Mouse (Mus musculus) regulatory T cell (primary cell): ENCODE measurements around the gene Disp1.

Experiments
- in situ Hi-C: fragments of 300-600 bp; cut with MboI, MseI; formaldehyde crosslinking; loops from one replicate; pipeline ENCODE4 v1.15.1; 2025; ENCODE audit warnings: high pct_unique_total_duplicates

Gene Disp1

DNA sequence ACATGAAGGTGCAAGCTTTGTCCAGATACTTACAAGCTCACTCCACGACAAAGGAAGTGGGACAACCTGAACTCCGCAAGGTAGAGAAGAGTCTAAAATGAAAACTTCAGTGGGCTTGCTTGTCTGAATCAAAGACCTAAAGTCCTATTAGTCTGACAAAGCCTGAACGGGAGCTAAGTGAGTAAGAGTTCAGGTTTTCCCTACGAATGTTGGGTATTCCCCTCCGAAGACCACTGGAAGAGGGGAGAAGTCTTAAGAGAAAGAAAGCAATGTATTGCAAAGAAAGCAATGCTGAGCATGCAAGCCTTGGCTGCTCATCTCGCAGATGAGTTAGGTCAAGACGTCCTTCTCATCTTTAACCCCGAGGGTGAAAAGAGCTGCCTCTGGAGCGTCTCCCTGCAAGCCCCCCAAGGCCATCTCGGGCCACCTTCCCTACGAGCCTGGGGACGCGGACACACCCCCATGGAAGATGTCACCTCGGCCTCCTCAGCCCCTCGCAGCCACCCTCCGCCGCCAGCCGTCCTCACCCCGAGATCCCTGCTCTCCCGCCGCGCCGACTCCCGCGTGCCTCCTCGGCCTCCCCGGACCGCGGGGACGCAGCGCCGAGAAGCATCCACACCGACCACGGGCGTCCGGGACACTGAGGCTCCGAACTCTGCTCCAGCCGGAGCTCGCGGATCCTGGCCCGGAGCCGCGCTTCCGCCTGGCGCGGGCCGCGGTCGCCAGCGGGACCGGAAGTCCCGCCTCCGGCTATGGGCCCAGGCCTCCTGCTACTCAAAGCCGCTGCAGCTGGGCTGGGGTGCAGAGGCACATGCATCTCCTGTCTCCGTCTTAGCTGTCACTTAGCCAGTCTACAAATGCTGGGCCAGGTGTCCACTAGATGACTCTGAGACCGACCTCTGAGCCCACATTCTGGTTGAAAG, at the start of gene Disp1:
Gene Disp1 (minus strand): TSS at position 727 of the 923 bp plus-strand sequence.
- in situ Hi-C loops: no loop called here

DNA sequence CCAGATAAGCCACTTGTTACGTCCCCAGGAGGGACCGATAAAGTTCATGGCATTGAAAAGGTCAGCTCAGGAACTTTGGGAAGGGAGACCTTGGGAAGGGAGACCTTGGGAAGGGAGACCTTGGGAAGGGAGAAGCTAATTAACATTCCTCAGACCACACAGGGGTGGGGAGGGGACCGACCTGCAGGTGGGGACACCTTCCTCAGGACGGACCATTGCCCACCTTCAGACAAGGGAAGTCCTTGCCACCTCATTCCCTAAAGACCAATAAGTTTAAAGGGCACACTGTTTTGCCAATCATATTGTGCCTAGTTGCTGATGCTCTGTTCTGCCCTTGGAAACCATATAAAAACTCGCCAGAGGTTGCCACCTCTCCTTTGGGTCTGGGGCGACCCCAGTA, 46.3 kb upstream of the Disp1 start:
- in situ Hi-C loops: no loop called here

DNA sequence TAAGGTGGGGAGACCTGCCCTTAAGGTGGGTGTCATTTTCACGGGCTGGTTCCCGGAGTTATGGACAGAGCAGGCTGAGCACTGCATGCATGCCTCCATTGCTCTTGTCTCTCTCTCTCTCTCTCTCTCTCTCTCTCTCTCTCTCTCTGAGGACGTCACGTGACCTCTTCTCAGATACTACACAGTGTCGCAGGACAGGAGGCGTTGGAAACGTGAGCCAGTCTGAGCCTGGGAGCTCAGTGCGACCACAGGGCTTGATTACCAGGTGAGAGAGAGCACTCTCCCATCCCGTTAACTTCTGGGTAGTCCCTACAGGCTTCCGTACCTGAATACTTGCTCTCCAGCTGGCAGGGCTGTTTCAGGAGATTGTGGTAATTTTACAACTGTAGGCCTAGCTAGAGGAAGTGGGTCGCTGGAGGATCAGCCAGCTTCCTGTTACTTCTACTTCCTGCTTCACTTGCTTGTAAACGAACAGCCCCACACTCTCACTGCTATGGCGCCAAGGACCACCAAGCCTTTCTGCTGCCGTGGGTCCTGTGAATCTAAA, 44.7 kb upstream of the Disp1 start:
- in situ Hi-C loops: no loop called here

DNA sequence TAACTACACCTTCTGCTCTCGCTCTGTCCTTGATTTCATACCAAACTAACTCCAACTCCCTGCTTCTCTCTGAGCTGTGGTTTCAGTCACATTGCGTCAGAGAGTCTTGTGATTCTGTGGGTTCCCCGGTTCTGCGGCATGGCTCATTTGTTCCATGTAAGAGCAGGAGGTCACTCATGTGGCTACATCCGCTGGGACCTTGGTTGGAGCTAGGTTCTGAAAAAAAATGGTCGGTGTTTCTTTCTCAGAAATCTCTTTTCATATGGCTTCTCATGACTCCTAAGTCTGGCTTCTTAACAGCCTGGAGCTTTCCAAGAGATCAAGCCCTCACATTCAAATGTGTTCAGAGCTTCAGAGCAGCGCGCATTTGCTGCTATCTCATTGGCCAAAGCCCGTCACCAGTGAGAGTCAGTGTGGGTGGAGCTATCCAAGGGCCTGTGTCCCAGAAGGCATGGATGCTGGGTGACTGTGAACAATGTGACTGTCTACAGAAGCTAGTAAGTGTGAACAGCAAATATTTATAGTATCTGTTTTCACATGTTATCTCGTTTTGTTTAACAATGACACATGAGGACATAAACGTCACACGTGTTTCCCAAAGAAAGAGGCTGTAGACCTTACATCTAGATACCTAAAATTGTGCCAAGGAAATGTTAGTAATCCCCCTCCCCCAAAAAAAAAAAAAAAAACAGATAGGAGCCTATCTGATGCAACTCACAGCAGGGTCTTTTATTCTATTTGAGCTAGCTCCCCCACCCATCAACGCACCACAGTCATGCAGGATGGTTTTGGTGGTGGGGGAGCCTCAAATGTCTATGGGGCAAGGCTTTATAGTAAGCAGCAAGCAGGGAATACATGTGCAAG, 43.1 kb upstream of the Disp1 start:
- in situ Hi-C loops: no loop called here

DNA sequence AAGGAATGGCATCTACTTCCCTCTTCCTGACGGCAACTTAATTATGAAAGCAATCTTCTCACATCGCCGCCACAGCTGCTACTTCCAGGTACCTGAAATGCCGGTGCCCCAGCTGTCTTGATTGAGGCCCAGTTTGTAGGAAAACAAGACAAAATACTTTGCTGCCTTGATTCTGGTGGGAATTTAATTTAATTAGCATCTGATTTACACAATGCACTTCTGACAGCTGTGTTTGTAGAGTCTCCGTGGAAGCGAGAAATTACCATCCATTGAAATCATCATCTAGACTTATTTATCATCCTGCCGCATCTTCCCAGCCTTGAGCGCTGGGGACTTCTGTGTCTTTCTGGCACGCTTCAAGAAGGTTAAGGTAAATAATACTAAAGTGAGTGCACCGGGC, 31.3 kb upstream of the Disp1 start:
- in situ Hi-C loops: no loop called here

DNA sequence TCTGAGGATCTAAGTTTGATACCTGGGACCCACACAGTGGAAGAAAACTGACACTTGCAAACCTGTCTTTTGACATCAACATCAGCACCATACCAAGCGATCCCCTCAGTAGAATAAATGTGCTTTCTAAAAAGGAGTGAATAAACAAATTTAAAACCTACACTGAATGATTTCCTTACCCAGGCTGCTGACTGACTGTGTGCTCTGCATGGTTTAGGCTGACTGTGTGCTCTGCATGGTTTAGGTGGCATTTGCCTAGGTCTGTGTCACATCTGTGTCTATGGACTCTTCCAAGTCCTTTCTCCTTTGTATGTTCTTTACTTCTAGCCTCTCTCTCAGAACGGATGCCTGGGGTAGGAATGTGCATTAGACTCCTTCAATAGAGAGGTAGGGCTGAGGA, 30.5 kb upstream of the Disp1 start:
- in situ Hi-C loops: no loop called here

DNA sequence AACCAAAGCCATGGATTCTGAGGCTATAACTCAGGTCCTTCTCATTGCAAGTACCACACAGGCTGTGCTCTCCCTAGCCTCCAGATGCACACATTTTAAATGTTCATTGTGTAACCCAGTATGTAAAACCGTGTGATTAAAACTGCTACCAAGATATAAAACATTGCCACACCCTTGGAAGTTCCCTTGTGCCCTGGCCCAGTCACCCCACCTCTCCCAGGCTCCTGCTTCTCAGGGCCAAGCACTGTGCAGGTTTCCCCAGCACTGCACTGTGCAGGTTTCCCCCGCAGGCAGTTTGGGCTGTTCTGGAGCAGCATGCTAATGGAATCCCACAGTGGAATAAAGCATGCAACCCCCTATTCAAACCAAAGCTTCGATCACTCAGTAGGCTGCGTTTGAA, 29.3 kb upstream of the Disp1 start:
- in situ Hi-C loops: no loop called here

DNA sequence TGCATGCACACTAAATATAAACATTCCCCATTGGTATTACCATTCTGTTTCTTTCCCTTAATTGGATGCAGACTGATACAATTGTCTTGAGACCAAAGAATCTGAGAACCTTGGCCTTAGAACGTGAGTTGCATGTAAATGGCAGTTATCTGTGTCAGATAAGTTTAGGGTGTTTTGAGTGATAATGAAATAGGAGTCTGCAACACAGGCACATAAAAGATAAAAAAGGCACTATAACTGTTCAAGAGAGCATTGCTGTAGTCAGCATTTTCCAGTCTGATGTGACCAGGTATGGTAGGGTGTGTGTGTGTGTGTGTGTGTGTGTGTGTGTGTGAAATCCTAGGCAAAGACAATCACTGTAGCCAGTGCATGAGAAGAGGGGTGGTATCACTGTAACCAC, 26.8 kb upstream of the Disp1 start:
- in situ Hi-C loops: no loop called here

DNA sequence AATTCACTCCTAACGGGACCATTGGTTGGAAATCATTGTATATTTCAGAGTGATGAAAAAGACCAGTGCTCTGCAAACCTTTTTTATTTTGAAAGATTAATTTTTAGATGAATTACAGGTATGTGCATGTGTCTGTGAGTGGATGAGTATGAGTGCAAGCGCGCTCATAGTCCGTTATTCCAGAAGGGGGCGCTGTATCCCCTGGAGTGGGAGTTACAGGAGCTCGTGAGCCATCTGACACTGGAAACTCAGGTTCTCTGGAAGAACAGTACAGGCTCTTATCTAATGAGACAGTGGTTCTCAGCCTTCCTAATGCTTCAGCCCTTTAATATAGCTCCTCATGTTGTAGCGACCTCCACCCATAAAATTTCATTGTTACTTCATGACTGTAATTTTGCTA, 22.0 kb upstream of the Disp1 start:
- in situ Hi-C loops: no loop called here

DNA sequence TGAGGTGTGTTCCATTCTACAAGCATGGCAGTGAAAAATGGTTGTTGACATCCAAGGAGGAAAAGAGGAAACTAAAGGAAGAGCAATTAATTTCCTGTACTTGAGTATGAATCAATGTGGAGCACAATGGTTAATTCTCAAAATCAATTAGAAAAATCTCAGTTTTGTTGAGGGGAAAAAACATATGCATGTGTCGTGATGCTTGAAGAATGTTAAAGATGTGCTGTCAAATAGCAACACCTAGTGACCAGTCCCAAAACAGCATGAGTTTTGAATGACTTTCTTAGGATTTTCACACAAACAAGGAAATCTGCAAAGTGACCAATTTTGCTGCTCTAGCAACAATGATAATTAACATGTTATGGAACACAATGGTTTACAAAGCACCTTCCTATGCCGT, 16.6 kb upstream of the Disp1 start:
- in situ Hi-C loops: no loop called here

DNA sequence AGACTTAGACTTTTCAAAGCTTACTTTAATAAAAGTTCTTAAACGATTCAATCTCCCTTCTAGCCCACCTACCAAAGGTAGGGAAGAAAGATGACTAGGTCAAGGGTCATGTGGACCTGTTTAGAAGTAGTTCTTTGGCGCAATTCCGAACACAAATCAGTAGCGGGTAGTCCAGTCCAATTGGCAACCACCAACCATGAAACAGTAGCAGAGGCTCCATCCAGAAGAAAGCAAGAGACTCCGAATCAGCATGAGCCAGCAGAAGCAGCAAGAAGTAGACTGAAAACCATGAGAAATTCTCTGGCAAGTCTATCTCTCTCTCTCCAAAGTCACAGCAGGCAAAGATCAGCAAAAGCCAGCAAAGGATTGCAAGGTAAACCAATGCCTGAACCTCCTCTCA, 15.1 kb upstream of the Disp1 start:
- in situ Hi-C loops: no loop called here

DNA sequence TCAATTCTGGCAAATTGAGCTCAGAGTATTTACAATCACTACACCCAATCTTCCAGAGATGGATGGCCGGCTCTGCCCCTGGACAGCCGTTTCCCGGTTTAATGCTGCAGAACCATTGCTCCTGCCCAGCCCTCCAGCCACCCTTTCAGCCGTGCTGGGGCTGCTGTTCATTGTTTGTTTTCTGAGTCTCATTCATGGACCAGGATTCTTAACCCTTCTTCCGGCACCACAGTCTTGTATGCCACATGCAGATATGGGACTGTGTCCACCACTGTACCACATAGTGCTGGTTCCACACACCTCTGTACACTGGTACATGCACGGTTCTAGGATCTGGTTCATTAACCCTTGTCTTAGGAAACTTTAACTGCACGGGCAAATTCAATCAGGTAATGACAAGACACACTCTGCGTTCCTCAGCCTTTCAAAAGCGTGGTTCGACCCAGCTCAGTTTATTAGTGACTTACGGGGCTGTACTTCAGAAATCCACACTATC, 12.4 kb upstream of the Disp1 start:
- in situ Hi-C loops: no loop called here

DNA sequence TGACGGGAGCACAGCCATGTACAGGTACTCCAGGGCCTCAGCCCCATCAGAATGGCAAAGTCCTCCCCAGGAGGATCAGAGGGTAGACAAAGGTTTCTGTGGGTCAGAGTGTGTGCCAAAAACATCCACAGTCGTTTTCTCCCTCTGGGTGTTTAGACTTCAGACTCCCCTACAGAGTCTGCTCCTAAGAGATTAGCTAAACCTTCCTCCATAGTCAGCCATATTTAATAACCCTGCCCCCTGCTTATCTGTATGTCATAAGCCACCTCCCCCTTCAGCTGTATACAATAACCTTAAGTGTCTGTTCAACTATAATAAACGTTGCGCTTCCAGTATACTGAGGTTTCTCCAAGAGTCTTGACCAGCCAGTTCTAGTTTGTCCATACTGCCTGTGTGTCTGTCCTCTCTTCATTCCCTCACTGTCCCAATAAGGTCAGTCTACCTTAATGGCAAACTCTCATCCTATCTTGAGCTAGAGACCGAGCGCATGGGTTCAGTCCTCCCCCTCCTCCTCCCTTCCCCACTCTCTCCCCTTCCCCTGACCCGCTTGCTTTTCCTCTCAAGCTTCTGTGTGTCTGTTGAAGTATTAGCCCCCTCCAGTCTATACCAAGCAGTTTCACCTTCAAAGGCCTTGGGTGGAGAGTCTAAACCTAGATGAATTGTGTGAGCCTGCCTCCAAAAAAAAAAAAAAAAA, 11.8 kb upstream of the Disp1 start:
- in situ Hi-C loops: no loop called here

DNA sequence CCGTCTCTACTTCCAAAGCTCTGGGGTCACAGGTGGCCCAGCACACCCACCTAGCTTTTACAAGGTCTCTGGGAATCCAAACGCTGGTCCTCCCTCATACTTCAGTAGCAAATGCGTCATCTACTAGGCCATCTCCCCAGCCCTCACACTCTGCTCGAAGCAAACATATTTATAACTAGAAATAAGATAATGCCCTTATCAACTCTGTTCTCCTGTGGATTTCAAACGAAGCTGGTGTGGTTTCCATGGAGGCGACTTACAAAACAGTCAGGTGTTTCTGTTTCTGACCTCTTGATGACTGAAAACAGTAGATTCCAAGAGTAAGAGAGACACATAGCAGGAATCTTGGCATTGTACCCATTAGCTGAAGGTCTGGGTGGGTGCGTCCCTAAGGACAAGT, 6.1 kb upstream of the Disp1 start:
- in situ Hi-C loops: no loop called here

DNA sequence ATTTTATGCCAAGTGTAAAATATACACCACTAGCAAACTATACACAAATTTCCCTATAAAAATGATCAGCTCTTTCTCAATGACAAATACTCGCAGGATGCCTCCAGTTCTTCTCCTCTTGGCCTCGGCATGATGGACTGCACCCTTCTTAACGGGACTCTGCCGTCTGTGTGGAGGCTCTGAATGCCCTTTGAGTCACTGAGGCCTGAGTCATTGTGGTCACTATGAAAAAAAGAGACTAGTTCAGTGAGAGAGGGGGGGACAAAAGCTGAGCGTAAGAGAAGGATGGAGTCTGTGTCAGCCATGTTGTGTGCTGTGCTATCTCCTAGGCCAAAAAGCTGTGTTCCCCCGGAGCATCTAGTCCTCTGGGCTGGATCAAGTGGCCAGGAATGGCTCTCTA, 2.3 kb downstream of the Disp1 start:
- in situ Hi-C loops: no loop called here

DNA sequence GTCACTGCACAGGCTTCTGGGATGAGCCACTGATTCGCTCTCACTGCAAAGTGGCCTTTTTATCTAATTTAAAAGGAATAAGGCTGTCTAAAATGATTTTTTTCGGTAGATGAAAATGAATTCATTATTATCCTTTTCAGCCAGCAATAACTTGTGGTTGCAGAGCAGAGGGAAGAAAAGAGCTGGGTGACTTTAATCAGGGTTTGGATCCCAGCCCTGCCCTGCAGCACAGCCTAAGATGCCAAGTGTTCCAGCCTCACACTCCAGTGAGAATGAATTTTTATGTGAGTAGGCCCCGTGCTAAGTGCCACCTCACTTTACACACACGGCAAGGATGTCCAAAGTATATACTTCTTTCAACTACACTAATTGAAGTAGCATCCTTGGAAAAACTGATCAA, 4.6 kb downstream of the Disp1 start:
- in situ Hi-C loops: no loop called here

DNA sequence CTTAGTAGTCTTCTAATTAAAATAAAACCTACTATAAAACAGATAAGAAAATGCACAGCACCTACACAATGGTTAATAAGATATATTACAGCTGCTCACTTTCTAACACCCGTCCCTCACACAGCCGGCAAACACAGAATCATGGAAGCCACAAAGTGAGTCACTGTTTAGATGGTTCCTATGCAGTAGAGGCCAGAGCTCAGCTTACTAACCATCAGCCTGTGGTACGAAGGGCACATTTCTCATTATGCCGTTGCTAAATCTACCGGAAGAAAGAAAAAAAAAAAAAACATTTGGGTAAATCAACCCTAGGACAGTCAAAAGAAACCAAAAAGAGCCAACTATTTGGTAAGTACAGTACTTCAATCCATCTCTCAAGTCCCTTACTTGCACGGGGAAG, 5.6 kb downstream of the Disp1 start:
- in situ Hi-C loops: no loop called here

DNA sequence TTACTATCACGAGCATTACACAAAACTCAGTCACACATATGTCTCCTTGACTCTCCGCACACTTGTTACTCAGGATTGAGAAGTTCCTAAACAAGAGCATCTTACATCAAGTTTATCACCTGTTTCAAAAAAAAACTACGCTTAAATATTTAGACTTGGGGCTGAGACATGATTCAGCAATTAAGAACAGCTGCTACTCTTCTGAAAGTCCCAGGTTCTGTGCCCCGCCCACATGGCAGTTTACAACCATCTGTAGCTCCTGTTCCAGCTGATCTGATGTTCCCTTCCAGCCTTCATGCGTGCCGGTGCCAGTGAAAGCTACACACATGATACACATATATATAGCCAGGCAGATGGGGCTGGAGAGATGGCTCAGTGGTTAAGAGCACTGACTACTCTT, 7.5 kb downstream of the Disp1 start:
- in situ Hi-C loops: no loop called here

DNA sequence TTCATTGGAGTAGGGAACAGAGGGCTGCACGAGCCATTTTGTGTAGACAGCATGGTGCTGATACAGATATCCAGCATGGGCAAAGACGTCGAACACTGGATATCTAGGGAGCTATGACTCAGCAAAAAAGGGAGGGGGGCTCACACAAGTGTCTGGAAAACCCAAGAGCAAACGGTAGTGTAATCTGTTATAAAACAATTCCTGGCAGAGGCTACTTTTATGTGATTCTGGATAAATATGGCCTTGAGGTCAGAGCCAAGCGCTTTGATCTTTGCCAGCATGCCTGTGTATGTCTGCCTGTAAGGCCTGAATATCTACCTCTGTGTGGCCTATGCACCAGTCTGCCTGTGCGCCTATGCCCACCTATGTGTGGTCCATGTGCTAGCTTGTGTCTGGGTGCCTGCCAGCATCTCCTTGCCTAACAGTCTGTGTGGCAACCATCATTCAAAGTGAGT, 8.5 kb downstream of the Disp1 start:
- in situ Hi-C loops: no loop called here

DNA sequence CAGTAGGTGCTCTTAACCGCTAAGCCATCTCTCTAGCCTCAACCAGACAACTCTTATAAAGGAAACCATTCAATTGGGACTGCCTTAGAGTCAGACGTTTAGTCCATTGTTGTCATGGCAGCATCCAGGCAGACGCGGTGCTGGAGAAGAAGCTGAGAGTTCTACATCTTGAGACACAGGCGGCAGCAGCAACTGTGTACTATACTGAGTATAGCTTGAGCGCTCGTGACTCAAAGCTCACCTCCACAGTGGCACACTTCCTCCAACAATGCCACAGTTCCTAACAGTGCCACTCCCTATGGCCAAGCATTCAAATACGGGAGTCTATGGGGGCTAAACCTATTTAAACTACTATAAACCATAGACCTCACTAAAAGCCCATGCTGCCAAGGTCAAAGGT, 11.2 kb downstream of the Disp1 start:
- in situ Hi-C loops: no loop called here

DNA sequence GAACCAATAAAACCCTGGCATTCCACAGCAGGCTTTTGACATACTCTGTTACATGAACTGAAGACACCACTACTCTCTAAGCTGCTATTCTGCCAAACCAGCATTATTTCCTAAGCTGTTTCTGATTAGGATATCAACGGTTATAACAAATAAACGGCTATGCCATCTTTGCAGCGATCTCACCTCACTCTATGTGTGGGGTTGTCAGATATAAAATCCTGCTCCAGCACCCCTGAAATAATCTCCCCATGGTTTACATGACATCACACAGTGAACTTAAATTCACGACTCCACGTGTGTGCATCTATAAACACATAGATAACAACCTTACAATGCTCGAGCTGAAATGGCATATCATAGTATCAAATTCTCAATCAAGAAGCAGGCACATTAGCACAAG, 13.7 kb downstream of the Disp1 start:
- in situ Hi-C loops: no loop called here

DNA sequence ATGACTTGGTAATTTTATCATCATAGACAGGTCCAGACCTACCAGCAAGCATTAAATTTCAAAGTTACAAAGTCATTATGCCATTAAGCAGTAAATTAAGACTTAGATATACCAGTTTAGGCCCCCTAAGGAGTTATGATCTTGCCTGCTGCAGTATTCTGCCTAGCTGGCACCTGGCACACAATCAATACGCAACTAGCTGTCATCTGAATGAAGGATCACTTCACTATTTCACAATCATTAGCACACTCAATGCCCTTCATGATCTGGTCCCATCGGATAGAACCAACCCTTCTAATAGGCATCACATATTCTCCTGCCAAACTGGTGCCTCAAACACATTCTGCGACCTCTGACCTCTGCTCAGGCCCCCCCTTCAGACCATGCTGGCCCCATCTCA, 14.2 kb downstream of the Disp1 start:
- in situ Hi-C loops: no loop called here
